Mouse (Mus musculus): Measurements from ENCODE around the gene Ccdc105. TPM values are rescaled to one million over a fixed set of nuclear protein-coding genes. Genes with fewer than 3 reads are reported as not detected.

Ccdc105 gene
- polyA plus RNA-seq, 1 experiment, result not detected

DNA sequence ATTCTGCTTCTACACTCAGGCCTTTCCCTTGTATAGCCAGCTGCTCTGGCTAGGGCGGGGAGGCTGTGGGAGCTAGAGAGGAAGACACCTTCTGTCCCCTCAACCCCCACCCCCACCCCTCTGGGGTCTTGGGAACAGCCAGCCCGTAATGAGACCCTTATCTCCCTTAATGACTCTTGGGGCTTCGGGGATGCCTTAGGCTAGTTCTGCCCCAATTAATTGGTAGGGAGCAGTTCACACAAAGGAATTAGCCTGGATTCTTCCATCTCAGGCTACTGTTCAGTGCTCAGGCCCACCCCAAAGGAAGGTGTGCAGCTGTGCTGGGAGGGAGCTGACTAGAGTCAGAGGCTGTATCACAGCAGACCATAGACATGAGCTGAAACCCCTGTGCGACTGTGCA is 23.0 kb upstream of the Ccdc105 start:
- no peak for DNase-seq (ENCODE audit: low read depth in 1 of 2, low spot score in 2 of 2)
- peaks cover 6% of the 10 kb centered on the region for H3K27me3 ChIP-seq (ENCODE audit: control insufficient read depth, insufficient read depth, low read length)
- H3K4me3 ChIP-seq (ENCODE audit: extremely low read depth, insufficient read depth, insufficient read length), result no peak overlapping the region
- H3K27ac ChIP-seq (ENCODE audit: insufficient read depth, low read length), result no peak overlapping the region
- TF ChIP-seq POLR2A (IDR thresholded peaks at IDR 0.05; ENCODE audit: low read depth, low read length) (no peak), CTCF (IDR thresholded peaks at IDR 0.05; ENCODE audit: extremely low read depth, insufficient read depth, insufficient read length, insufficient replicate concordance) (no peak)
- WGBS, result 70% methylated on average over 4 of the region's 4 CpGs
- H3K36me3 ChIP-seq (ENCODE audit: control insufficient read depth, insufficient read depth, low read length), result no peaks in the 10 kb centered on the region
- no peaks in the 10 kb centered on the region; the same call in 1 of the 2 replicates for H3K4me1 ChIP-seq (ENCODE audit: control insufficient read depth, insufficient read depth, insufficient read length)

GRCm38 (mm10) chr10:78765570-78765969 is 12.7 kb upstream of the Ccdc105 start:
- H3K27ac ChIP-seq (ENCODE audit: insufficient read depth, low read length), result no peak overlapping the region
- H3K4me3 ChIP-seq (ENCODE audit: extremely low read depth, insufficient read depth, insufficient read length), result no peak overlapping the region
- no peak for TF ChIP-seq POLR2A (IDR thresholded peaks at IDR 0.05; ENCODE audit: low read depth, low read length)
- no peak for TF ChIP-seq CTCF (IDR thresholded peaks at IDR 0.05; ENCODE audit: extremely low read depth, insufficient read depth, insufficient read length, insufficient replicate concordance)

GRCm38 (mm10) chr10:78756021-78756420 is 3.2 kb upstream of the Ccdc105 start:
- Histone ChIP-seq H3K36me3 (ENCODE audit: control insufficient read depth, insufficient read depth, low read length) (no peaks in the 10 kb centered on the region), H3K27ac (ENCODE audit: insufficient read depth, low read length) (no peak overlapping the region), H3K27me3 (ENCODE audit: control insufficient read depth, insufficient read depth, low read length) (no peaks in the 10 kb centered on the region), H3K4me3 (ENCODE audit: extremely low read depth, insufficient read depth, insufficient read length) (no peak overlapping the region), H3K4me1 (ENCODE audit: control insufficient read depth, insufficient read depth, insufficient read length) (peaks cover 3% of the 10 kb centered on the region; the same call in 1 of the 2 replicates)
- DNase-seq (ENCODE audit: low read depth in 1 of 2, low spot score in 2 of 2), result peak in 1 of 2 experiments; percentile 20
- TF ChIP-seq POLR2A (IDR thresholded peaks at IDR 0.05; ENCODE audit: low read depth, low read length), result no peak
- peak; percentile 55; the same call in 1 of the 2 replicates for TF ChIP-seq CTCF (IDR thresholded peaks at IDR 0.05; ENCODE audit: extremely low read depth, insufficient read depth, insufficient read length, insufficient replicate concordance)
- WGBS, result 40% methylated on average over 6 of the region's 6 CpGs

More at GRCm38 (mm10) chr10:78765570-78765969, 12.7 kb upstream of the Ccdc105 start:
- H3K36me3 ChIP-seq (ENCODE audit: control insufficient read depth, insufficient read depth, low read length), result no peaks in the 10 kb centered on the region
- whole genome bisulfite sequencing, result 88% methylated on average over 1 of the region's 1 CpGs
- no peaks in the 10 kb centered on the region for H3K27me3 ChIP-seq (ENCODE audit: control insufficient read depth, insufficient read depth, low read length)
- no peaks in the 10 kb centered on the region for H3K4me1 ChIP-seq (ENCODE audit: control insufficient read depth, insufficient read depth, insufficient read length)
- no peak for DNase-seq (ENCODE audit: low read depth in 1 of 2, low spot score in 2 of 2)

DNA sequence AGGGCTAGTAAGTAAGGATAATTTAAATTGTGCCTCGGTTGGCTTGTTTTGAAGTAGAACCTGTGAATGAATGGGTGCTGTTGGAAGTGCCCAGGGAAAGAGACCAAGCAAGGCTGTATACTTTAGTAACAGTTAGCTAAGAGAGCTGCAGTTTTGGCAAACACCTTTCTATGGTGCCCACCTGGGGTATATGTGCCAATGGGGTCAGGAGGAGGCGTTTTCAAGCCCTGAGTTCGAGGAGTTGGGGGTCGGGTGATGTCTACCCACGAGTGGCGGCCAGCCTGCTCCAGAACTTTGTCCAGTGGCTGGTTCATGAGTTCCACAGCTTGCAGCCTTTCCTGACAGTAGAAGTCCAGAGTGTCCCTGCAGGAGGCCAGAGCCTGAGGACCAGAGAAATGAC is 3.9 kb downstream of the Ccdc105 start:
- WGBS, result 87% methylated on average over 6 of the region's 6 CpGs
- DNase-seq (ENCODE audit: low read depth in 1 of 2, low spot score in 2 of 2), result no peak
- TF ChIP-seq POLR2A (IDR thresholded peaks at IDR 0.05; ENCODE audit: low read depth, low read length) (no peak), CTCF (IDR thresholded peaks at IDR 0.05; ENCODE audit: extremely low read depth, insufficient read depth, insufficient read length, insufficient replicate concordance) (no peak)

GRCm38 (mm10) chr10:78748161-78748560 is 4.7 kb downstream of the Ccdc105 start:
- WGBS, result 80% methylated on average over 13 of the region's 13 CpGs
- Histone ChIP-seq H3K27me3 (ENCODE audit: control insufficient read depth, insufficient read depth, low read length) (no peaks in the 10 kb centered on the region), H3K4me1 (ENCODE audit: control insufficient read depth, insufficient read depth, insufficient read length) (peaks cover 3% of the 10 kb centered on the region; the same call in 1 of the 2 replicates), H3K4me3 (ENCODE audit: extremely low read depth, insufficient read depth, insufficient read length) (no peak overlapping the region), H3K36me3 (ENCODE audit: control insufficient read depth, insufficient read depth, low read length) (no peaks in the 10 kb centered on the region), H3K27ac (ENCODE audit: insufficient read depth, low read length) (no peak overlapping the region)
- no peak for DNase-seq (ENCODE audit: low read depth in 1 of 2, low spot score in 2 of 2)
- TF ChIP-seq CTCF (IDR thresholded peaks at IDR 0.05; ENCODE audit: extremely low read depth, insufficient read depth, insufficient read length, insufficient replicate concordance), result no peak

More for the DNA sequence above, 3.9 kb downstream of the Ccdc105 start:
- Histone ChIP-seq H3K27me3 (ENCODE audit: control insufficient read depth, insufficient read depth, low read length) (no peaks in the 10 kb centered on the region), H3K36me3 (ENCODE audit: control insufficient read depth, insufficient read depth, low read length) (no peaks in the 10 kb centered on the region), H3K4me1 (ENCODE audit: control insufficient read depth, insufficient read depth, insufficient read length) (peaks cover 3% of the 10 kb centered on the region; the same call in 1 of the 2 replicates), H3K27ac (ENCODE audit: insufficient read depth, low read length) (no peak overlapping the region), H3K4me3 (ENCODE audit: extremely low read depth, insufficient read depth, insufficient read length) (no peak overlapping the region)

- Histone ChIP-seq H3K4me1 (ENCODE audit: control insufficient read depth, insufficient read depth, insufficient read length) (no peaks in the 10 kb centered on the region), H3K4me3 (ENCODE audit: extremely low read depth, insufficient read depth, insufficient read length) (no peak overlapping the region), H3K27ac (ENCODE audit: insufficient read depth, low read length) (no peak overlapping the region), H3K36me3 (ENCODE audit: control insufficient read depth, insufficient read depth, low read length) (no peaks in the 10 kb centered on the region), H3K27me3 (ENCODE audit: control insufficient read depth, insufficient read depth, low read length) (no peaks in the 10 kb centered on the region)
- WGBS, result 10% methylated on average over 27 of the region's 27 CpGs
- TF ChIP-seq CTCF (IDR thresholded peaks at IDR 0.05; ENCODE audit: extremely low read depth, insufficient read depth, insufficient read length, insufficient replicate concordance) (no peak), POLR2A (IDR thresholded peaks at IDR 0.05; ENCODE audit: low read depth, low read length) (no peak)
- DNase-seq (ENCODE audit: low read depth in 1 of 2, low spot score in 2 of 2), result no peak
Measured at GRCm38 (mm10) chr10:78747035-78747721, 5.7 kb downstream of the Ccdc105 start.
